Mouse (Mus musculus) hindbrain, embryonic 12.5 days (tissue): Measurements from ENCODE around the gene Cox18. TPM values are rescaled to one million over a fixed set of nuclear protein-coding genes. Genes with fewer than 3 reads are reported as not detected.

Experiments
- ATAC-seq: fragments of 200-750 bp; cut with Nextera tagmentation; 2 replicates; pipeline ENCODE4 v1.8.0; 2017; ENCODE audit warnings: moderate TSS enrichment; ENCODE audit not compliant: low FRiP score
- H3K27ac ChIP-seq: fragments of 300-500 bp; sonication (generic); 2 replicates; pipeline ENCODE4 v1.5.1; 2016; ENCODE audit warnings: mild to moderate bottlenecking
- H3K27me3 ChIP-seq: fragments of 300-500 bp; sonication (generic); 2 replicates; pipeline ENCODE4 v1.6.1; 2016; ENCODE audit warnings: mild to moderate bottlenecking
- H3K36me3 ChIP-seq: fragments of 300-500 bp; sonication (generic); 2 replicates; pipeline ENCODE4 v1.6.1; 2016; ENCODE audit warnings: mild to moderate bottlenecking
- H3K4me1 ChIP-seq: fragments of 300-500 bp; sonication (generic); 2 replicates; pipeline ENCODE4 v1.6.1; 2016
- H3K4me2 ChIP-seq: fragments of 300-500 bp; sonication (generic); replicated peaks from 2 replicates; pipeline ENCODE4 v1.6.1; 2016; ENCODE audit warnings: mild to moderate bottlenecking
- H3K4me3 ChIP-seq: fragments of 300-500 bp; sonication (generic); 2 replicates; pipeline ENCODE4 v1.5.1; 2016; ENCODE audit warnings: mild to moderate bottlenecking
- H3K9ac ChIP-seq: fragments of 300-500 bp; sonication (generic); 2 replicates; pipeline ENCODE4 v1.6.1; 2016; ENCODE audit warnings: mild to moderate bottlenecking, moderate library complexity
- H3K9me3 ChIP-seq: fragments of 300-500 bp; sonication (generic); replicated peaks from 2 replicates; pipeline ENCODE4 v1.6.1; 2016; ENCODE audit warnings: mild to moderate bottlenecking
- WGBS: fragments of 180-500 bp; shearing (Covaris S2); methylation state at CpG from one replicate; pipeline ENCODE4 v1.1.7; 2016; 5-methylcytosine and 5-hydroxymethylcytosine counted together
- polyA plus RNA-seq: library from polyadenylated mRNA; unstranded; fragments of >200 nt; fragmentation: Nextera tagmentation; extraction: Ambion mirVana; gene quantifications from 2 replicates; pipeline ENCODE4 v1.2.1, GENCODE M21; 2016

Gene Cox18
- polyA plus RNA-seq, 1 experiment from 2014 or later = 28.6 TPM

DNA sequence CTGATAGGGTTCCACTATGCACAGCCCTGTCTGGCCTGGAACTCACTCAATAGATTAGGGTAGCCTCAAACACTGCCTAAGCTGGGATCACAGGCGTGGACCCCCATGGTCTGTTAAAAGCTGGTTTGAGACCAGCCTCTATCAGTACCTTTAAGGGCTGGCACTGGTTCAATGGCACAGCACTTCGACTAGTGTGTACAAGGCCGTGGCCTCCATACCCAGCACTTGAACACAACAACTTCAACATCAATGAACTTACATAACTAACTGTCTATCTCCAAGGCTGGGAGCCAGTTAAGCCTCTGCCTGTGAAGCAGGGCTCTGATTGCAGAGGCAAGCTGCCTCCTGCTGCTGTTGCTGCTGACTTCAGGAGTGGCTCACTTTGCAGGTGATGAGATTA lies 6.0 kb downstream of the Cox18 start:
- Histone ChIP-seq H3K4me1 (peaks cover 2% of the 10 kb centered on the region; the same call in 1 of the 2 replicates), H3K4me3 (no peak overlapping the region), H3K36me3 (peaks cover 46% of the 10 kb centered on the region), H3K4me2 (no peak overlapping the region), H3K9ac (no peak overlapping the region), H3K9me3 (no peaks in the 10 kb centered on the region), H3K27ac (no peak overlapping the region), H3K27me3 (no peaks in the 10 kb centered on the region)
- ATAC-seq = no peak
- WGBS = 88% methylated on average over 3 of the region's 3 CpGs

DNA sequence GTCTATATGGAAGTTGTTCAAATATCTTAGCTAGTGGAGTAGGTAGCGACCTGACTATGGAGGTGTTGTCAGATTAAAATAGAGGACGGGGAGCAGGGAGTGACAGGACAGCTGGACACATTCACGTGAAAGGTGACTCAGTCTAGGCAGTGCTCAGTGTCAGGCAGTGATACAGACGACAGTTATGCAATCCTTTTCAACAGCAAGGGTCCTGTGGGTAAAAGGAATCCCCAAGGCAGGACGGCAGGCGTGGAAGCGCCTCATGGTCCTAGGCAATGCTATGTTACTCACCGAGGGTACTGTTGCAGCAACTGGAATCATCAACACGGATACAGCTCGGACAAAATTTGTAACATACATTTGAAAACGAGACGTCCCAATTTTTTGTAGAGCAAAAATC lies 6.6 kb downstream of the Cox18 start:
- no peak overlapping the region for H3K4me2 ChIP-seq
- H3K9me3 ChIP-seq = no peaks in the 10 kb centered on the region
- peaks cover 46% of the 10 kb centered on the region for H3K36me3 ChIP-seq
- H3K4me3 ChIP-seq = no peak overlapping the region
- no peak for ATAC-seq
- H3K27ac ChIP-seq = no peak overlapping the region
- 93% methylated on average over 12 of the region's 12 CpGs for WGBS
- no peak overlapping the region for H3K9ac ChIP-seq
- H3K4me1 ChIP-seq = no peaks in the 10 kb centered on the region
- H3K27me3 ChIP-seq = no peaks in the 10 kb centered on the region

DNA sequence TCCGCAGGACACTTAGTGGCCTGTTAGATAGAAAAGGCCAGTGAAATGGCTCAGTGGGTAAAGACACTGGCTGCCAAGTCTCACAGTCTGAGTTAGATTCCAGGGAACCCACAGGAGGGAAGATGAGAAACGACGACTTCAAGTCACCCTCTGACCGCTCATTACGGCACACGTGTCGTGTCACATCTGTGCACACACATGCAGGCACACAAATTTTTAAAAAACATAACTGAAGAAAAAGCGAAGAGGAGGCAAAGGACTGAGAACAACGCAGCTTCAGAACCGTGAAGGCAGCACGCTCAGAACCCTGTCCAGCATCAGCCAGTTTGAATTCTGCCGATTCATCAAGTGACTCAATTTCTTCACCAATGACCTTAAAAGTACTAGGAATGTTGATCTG lies 10.4 kb downstream of the Cox18 start:
- no peak overlapping the region for H3K27ac ChIP-seq
- no peak for ATAC-seq
- peaks cover 37% of the 10 kb centered on the region for H3K36me3 ChIP-seq
- no peaks in the 10 kb centered on the region for H3K4me1 ChIP-seq
- no peak overlapping the region for H3K4me2 ChIP-seq
- no peak overlapping the region for H3K4me3 ChIP-seq
- H3K9ac ChIP-seq = no peak overlapping the region
- H3K27me3 ChIP-seq = no peaks in the 10 kb centered on the region
- 98% methylated on average over 12 of the region's 12 CpGs for WGBS
- H3K9me3 ChIP-seq = no peaks in the 10 kb centered on the region

DNA sequence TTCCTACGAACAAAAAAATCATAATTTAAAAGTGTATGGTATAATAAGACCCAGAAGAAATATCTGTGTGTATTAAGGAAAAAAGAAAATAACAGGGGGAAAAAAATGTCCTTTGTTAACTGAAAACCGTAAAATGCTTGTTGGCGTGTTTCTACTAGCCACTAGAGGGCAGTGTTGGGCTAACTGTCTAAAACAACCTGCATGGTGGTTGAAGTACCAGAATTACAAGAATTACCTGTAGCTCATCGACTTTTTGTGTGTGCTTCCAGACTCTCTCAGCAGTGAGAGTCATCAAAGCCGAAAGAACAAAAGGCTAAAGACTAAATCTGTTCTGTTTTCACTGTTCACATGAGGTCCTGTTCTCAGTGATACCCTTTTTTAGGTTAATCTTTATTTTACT lies 20.6 kb downstream of the Cox18 start:
- Histone ChIP-seq H3K27ac (no peak overlapping the region), H3K9me3 (no peaks in the 10 kb centered on the region), H3K9ac (no peak overlapping the region), H3K36me3 (no peaks in the 10 kb centered on the region), H3K4me1 (no peaks in the 10 kb centered on the region), H3K4me3 (no peak overlapping the region), H3K27me3 (no peaks in the 10 kb centered on the region), H3K4me2 (no peak overlapping the region)
- 27% methylated on average over 5 of the region's 5 CpGs for WGBS
- no peak for ATAC-seq

DNA sequence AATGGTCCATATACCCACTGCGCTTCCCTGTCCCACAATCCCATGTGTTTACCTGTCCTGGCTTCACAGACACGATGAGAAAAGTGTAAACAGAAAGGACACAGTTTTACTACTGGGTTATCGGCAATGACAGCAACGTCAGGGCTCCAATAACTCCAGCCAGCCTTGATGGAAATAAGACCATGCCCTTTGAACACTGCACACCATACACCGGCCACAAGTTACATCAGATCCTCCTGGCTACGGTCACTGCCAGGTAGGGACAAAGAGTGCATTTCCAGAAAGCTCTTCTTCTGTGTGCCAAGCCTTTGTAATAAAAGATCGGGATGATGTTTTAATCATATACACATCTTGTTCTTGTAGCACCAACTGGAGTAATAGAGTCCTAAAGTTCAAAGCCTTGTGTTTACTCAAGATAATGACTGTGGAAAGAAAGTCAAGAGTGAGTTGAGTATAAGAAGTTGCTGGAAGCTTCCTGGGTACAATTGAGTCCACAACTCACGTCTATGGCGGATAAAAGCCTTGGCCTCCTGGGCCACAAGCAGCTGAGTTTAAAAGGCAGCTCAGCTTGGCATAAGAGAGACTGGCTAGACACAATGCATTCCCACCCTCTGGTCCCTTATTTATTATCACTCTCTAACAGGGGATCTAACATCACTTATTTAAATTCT lies 21.2 kb downstream of the Cox18 start:
- ATAC-seq = no peak
- no peak overlapping the region for H3K27ac ChIP-seq
- no peaks in the 10 kb centered on the region for H3K36me3 ChIP-seq
- WGBS = 88% methylated on average over 9 of the region's 9 CpGs
- H3K4me3 ChIP-seq = no peak overlapping the region
- no peaks in the 10 kb centered on the region for H3K4me1 ChIP-seq
- no peaks in the 10 kb centered on the region for H3K9me3 ChIP-seq
- H3K9ac ChIP-seq = no peak overlapping the region
- H3K27me3 ChIP-seq = no peaks in the 10 kb centered on the region
- no peak overlapping the region for H3K4me2 ChIP-seq

DNA sequence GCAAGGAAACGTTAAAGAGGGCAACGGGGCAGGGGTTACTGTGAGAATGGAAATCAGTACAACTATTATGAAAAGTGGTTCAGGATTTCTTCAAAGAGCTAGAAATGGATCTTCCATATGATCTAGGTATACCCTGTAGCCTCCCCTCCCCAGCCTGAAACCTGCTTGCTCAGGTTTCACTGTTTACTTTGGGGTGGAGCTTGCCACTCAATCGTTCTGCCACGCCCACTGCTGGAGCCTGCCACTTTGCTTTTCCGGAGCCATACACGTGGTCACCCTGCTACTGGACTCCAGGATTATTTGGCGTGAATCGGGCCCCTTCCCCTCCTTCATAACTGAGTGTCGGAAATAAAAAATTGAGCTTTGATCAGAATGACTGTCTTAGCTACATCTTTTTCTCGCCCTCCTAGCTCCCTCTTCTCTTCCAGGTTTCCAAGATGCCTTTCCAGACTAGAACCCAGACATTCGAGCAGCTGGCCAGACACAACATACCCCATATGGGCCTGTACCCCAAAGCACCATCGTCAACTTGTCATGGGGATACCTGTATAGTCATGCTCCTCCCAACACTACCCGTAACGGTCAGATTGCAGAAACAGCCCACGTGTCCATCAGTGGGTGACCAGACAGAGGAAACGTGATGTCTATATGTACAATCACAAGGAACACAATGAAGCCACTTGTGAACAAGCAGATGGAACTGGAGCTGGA lies 23.7 kb downstream of the Cox18 start:
- Histone ChIP-seq H3K9me3 (no peaks in the 10 kb centered on the region), H3K4me2 (no peak overlapping the region), H3K27ac (no peak overlapping the region), H3K36me3 (no peaks in the 10 kb centered on the region), H3K4me3 (no peak overlapping the region), H3K9ac (no peak overlapping the region), H3K27me3 (no peaks in the 10 kb centered on the region), H3K4me1 (no peaks in the 10 kb centered on the region)
- ATAC-seq = no peak
- WGBS = 59% methylated on average over 16 of the region's 16 CpGs

DNA sequence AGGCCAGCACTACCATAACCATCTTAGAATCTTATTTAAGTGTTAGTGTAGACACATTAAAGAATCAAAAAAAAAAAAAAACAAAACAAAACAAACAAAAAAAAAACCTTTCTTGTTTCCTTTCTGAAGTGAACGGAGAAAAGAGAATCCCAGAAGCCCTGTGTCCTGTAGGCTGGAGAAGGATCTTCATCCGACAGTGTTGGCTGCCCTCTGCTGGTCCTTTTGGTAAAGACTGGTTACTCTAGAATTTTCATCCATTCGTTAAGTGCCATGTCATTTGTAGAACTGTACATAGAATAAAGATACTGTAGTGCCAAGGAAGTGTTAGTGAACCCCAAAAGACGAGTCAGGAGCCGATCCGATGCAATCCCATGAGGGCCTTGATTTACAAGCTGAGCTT lies 29.0 kb downstream of the Cox18 start:
- no peaks in the 10 kb centered on the region for H3K36me3 ChIP-seq
- no peaks in the 10 kb centered on the region for H3K9me3 ChIP-seq
- H3K9ac ChIP-seq = no peak overlapping the region
- 26% methylated on average over 6 of the region's 6 CpGs for WGBS
- no peaks in the 10 kb centered on the region for H3K4me1 ChIP-seq
- no peak overlapping the region for H3K4me3 ChIP-seq
- no peak overlapping the region for H3K27ac ChIP-seq
- no peaks in the 10 kb centered on the region for H3K27me3 ChIP-seq
- H3K4me2 ChIP-seq = no peak overlapping the region
- ATAC-seq = peak; percentile 46; the same call in 1 of the 2 replicates

DNA sequence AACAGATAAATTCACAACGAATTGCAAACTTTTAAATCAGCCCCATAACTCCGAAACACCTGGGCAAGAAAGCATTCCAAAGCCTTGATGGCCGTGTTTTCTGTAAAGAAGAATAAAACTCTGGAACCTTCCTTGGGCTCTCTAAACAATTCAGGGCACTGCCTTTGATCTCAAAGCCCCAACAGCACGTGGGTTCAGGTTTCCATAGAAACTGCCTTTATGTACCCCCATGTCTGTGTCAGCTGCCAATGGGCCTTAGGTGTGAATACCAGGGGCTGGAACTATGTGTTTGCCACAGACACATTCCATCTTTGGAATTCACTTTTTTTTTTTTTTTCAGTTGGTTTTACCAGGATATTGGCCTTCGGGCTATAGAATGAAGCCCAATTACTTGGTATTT lies 41.0 kb downstream of the Cox18 start:
- WGBS = 63% methylated on average over 5 of the region's 5 CpGs
- Histone ChIP-seq H3K27me3 (no peaks in the 10 kb centered on the region), H3K9me3 (0 out of 2 replicates have a peak, but pooled peaks cover 3% of the 10 kb centered on the region), H3K4me1 (no peaks in the 10 kb centered on the region), H3K36me3 (no peaks in the 10 kb centered on the region), H3K9ac (no peak overlapping the region), H3K27ac (no peak overlapping the region), H3K4me2 (no peak overlapping the region), H3K4me3 (no peak overlapping the region)
- no peak for ATAC-seq

DNA sequence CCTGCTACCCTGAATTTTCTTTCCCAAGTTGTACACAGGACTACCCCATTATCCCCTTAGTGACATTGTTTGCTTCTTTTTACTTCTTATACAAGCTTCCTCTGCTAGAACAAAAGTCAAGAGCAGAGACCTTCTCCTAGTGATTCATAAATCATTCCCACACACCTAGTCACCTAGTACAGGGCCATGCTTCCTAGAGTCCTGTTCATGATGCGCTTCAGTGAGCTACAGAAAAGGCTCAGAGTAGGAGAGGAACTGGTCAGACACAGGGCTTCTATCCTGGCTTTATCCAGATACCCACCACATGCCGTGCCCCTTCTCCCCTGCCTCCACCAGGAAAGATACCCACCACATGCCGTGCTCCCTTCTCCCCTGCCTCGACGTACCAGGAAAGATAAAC lies 44.7 kb downstream of the Cox18 start:
- Histone ChIP-seq H3K27ac (no peak overlapping the region), H3K9ac (no peak overlapping the region), H3K27me3 (no peaks in the 10 kb centered on the region), H3K4me3 (no peak overlapping the region), H3K4me2 (no peak overlapping the region), H3K9me3 (no peaks in the 10 kb centered on the region), H3K36me3 (no peaks in the 10 kb centered on the region), H3K4me1 (no peaks in the 10 kb centered on the region)
- WGBS = 77% methylated on average over 5 of the region's 5 CpGs
- no peak for ATAC-seq

DNA sequence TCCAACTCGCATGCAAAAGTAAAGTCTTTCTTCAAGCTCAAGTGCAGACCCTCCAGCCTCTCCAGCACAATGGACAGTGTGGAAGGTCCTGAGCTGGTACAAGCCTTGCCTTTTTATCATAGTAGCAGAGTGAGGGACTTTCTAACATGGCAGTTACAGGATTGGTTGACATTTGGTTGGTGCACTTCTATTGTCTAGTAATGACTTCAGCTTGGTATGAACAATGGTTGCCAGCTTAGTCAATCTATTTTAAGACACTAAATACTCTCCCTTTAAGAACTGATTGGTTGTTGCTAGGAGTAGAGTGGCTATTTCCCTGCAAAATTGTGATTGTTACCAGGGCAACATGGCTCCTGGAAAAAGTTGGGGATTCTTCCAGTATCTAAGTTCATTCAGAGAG lies 45.7 kb downstream of the Cox18 start:
- 77% methylated on average over 1 of the region's 1 CpGs for WGBS
- Histone ChIP-seq H3K4me2 (no peak overlapping the region), H3K4me3 (no peak overlapping the region), H3K4me1 (no peaks in the 10 kb centered on the region), H3K36me3 (no peaks in the 10 kb centered on the region), H3K9me3 (no peaks in the 10 kb centered on the region), H3K27me3 (no peaks in the 10 kb centered on the region), H3K9ac (no peak overlapping the region), H3K27ac (no peak overlapping the region)
- no peak for ATAC-seq

Other genes with a start within 250 kb of the Cox18 start
- 29.2 and 32.3 TPM in 2 replicates for gene Ankrd17, start 142.6 kb upstream of the Cox18 start, polyA plus RNA-seq
- 6.6 and 7.3 TPM in 2 replicates for gene Gm9958, start 143.2 kb upstream of the Cox18 start, polyA plus RNA-seq
- not detected in 2 replicates for gene Alb, start 236.9 kb upstream of the Cox18 start, polyA plus RNA-seq